Mouse (Mus musculus): ENCODE results near the gene Oxt.
"Not testable (repeated sequence)": the region's sequence is repeated elsewhere in the genome, so short reads cannot be mapped to it uniquely, and the experiment has no call there.

The Oxt gene

GRCm38 (mm10) chr2:130575873-130576272 lies at the start of gene Oxt:
Gene Oxt, plus strand, starts transcription at chr2:130576173.
- DNase-seq = no peak

DNA sequence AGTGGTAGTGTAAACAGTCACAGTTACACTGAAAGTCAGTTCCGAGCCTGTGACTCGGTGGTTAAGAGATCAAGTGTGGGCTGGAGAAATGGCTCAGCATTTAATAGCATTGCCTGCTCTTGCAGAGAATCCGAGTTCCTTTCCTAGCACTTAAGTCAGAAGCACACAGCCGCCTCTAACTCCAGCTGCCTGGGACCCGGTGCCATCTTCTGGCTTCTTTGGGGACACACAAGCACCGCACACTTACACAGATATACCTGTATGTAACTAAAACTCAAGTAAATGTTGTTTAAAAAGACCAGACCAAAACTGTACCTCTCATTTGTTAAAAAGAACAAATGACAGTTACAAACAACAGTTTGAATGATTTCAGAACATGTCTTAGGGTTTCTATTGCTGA lies 47.5 kb upstream of the Oxt start:
- no peak for DNase-seq

GRCm38 (mm10) chr2:130529290-130529689 lies 46.7 kb upstream of the Oxt start:
- no peak for DNase-seq

DNA sequence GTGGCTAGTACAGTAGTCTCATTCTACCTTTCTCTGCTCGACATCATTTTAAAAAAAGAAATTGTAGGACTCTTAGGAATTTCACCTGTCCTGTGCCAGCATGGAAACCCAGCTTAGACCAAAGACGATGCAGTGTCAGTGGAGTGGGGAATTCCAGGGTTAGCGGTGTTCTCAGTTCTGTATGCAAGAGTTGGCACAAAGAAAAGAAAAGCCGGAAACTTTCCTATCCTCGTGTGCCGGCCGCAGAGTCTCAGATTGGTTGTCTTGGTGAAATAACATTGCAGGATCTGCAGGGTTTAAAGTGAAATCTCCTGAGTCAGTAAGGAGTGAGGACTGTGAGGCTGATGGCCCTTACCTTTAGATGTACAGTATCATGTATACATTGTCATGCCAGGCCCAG lies 46.0 kb upstream of the Oxt start:
- DNase-seq = no peak

GRCm38 (mm10) chr2:130532201-130532600 lies 43.8 kb upstream of the Oxt start:
- DNase-seq = no peak

DNA sequence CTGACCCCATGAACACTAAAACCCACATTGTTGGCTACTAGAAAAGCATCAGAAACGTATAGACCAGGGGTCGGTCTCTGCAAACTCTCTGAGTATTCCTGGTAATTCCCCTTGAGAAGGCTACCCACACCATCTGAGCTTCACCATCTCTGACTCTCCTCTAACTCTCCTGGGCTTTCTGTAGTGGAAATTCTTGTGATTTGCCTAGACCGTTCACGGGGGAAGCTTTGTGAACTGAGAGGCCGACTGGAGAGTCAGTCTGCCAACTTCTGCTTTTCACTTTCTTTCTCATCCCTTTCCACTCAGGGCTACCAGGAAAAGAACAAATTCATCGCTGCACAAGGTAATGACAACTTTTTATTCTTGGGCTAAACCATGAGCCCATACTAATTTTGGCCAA lies 41.0 kb upstream of the Oxt start:
- no peak for DNase-seq

DNA sequence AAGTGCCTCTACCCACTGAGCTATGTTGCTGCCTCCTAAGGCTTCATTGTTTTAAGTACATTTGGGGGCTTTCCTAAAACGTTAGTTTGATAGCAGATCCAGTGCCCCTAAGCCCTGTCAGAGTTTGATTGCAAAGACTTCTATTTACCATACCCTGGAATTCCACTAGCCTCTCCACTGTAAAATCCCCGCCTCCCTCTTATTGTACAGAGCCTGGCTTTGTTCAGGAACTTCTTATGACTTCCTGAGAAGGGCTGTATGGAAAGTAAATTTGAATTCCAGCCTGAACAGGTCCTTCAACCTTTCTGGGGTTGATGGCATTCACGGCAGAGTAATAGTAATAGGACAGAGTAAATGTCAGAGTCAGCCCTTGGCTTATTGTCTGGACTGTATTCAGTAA lies 39.1 kb upstream of the Oxt start:
- no peak for DNase-seq

DNA sequence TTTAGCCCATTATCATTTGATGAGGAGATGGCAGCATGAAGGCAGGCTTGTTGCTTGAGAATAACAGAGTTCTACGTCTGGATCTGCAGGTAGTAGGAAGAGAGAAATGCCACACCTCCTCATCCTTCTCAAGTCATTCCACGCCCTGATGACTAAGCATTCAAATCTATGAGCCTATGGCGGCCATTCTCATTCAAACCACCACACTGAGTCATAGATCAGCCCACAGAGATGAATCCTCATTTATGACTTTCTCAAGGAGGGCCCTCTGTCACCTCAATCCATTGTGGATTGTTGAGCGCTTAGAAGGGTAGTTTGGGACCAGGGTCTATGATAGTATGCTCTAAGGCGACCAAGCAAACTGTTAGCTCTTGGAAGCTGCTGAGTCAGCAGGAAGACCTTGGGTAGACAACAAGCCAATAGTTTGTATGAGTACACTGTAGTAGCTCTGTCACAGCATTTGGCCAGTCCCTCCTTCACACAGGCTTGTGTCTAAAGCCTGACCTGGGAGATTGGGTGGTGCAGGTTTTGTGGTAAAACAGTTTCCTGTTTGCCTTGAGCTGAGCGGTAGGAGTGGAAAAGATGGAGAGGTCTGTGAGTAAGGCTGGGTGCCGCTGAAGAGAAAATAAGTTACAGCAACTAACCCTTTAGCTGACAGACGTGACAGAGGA lies 37.0 kb upstream of the Oxt start:
- DNase-seq = no peak

DNA sequence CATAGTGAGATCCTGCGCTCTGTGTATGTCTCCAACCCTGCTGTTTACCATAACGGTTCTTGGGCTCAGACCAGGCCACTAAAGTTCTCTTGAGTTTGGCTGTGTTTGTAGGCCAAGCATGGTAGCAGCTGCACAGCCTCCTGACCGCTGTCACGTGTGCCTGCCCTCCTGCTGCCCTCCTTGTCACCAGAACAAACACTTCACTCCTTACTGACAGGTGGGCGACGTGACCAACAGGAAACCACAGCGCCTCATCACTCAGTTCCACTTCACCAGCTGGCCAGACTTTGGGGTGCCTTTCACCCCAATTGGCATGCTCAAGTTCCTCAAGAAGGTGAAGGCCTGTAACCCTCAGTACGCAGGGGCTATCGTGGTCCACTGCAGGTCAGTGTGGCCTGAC lies 35.7 kb upstream of the Oxt start:
- DNase-seq = no peak

- DNase-seq = no peak
Observed at GRCm38 (mm10) chr2:130546957-130547356, 29.0 kb upstream of the Oxt start.

GRCm38 (mm10) chr2:130554841-130555240 lies 21.1 kb upstream of the Oxt start:
- DNase-seq = no peak

DNA sequence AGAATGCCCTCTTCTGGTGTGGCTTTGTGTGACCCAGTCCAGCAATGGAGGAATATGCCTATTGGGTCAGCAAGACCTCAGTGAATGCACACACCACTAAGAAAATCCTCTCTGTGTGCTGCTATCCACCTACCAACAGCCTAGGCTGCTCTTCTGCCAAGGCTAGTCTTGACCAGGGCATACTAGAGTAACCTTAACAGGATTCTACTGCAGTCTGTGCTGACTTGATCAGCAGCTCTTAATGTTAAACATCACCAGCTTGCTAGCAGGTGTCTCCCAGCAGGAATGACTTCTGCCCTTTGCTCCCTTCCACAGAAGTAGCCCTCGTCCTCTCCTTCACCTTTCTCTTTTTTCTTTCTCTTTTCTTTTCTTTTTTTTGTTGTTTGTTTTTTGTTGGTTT lies 19.7 kb upstream of the Oxt start:
- no peak for DNase-seq

DNA sequence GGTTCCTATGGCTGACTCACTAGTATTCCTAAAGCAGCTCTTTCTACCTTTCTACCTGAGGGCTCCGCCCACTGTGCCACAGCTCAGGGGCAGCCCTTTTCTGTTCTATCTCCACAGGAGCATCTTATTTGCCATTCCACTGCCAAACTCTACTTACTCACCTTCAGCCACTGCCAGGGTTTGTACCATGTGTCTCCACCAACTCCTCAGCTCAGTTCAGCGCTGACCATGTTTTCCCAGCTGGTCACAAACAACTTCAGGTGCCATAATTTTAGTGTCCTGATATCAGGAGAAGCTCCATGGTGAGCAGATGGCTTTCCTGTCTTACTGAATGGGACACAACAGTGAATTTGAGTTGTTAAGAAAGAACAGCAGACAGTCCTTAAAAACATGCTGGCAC lies 18.5 kb upstream of the Oxt start:
- no peak for DNase-seq

GRCm38 (mm10) chr2:130558015-130558414 lies 18.0 kb upstream of the Oxt start:
- no peak for DNase-seq

GRCm38 (mm10) chr2:130563212-130564055 lies 12.5 kb upstream of the Oxt start, which contains the start of gene Mrps26:
Gene Mrps26, plus strand, starts transcription at chr2:130563742.
- peak; percentile 96 for DNase-seq

DNA sequence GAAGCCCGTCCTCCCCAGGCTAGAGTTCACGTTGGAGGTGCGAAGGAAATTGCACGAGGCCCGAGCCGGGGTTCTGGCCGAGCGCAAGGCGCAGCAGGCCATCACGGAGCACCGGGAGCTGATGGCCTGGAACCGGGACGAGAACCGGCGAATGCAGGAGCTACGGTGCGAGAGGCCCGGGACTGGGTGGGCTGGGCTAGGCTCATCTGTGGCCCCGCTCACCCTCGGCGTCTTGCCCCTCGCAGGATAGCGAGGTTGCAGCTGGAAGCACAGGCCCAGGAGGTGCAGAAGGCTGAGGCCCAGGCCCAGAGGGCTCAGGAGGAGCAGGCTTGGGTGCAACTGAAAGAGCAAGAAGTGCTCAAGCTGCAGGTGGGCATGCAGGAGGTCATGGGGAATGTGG lies 11.9 kb upstream of the Oxt start:
- no peak for DNase-seq

DNA sequence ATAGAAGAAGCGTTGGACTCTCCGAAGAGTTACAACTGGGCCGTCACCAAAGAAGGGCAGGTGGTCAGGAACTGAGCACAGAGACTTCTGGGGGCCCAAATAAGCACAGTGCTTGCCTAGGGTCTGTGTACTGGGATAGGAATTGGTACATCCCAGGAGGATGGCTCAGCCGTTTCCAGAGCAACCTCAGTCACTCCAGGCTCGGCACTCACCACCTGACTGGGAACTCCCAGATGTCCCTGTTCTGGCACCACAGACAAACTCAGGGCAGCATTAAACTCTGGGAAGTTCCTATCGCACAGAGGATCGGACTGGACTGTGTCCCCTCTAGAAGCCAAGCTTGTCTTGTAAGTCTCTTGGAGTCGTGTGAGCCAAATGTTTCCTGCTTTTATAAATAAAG lies 11.0 kb upstream of the Oxt start:
- DNase-seq = no peak

DNA sequence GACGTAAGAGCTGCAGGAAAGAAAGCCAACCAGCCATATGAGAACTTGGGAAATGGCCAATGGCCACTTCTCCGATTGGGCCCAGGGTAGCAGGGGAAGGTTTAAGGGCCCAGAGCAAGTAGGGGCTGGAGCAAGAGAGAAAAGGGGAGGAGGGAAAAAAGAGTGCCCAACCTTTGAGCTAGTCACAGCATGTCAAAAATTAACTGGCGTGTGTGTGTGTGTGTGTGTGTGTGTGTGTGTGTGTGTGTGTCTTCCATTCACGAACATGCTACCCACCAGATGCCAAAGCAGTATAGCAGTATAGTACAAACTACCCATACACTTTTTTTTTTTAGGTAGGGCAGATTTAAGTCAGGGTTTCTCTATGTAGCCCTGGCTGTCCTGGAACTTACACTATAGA lies 7.1 kb upstream of the Oxt start:
- DNase-seq = no peak

DNA sequence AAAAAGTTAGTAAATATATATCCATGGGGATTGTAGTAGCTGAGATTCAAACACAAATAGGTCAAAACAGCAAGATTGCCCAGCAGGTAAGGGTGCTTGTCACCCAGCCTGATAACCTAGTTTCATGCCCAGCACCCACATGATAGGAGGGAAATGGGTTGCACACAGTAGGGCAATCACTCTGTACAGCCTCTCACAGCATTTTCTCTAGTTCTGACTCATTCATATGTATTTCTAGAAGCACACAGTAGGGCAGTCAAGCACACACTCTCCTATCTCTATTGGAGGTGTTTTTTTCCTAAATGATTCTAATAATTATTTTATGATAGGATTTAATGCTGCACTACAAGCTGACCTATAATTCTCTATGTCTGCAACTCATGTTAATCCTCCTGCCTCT lies 6.0 kb upstream of the Oxt start:
- DNase-seq = no peak

- no peak for DNase-seq
Observed at GRCm38 (mm10) chr2:130574960-130575359, 1.0 kb upstream of the Oxt start.

DNA sequence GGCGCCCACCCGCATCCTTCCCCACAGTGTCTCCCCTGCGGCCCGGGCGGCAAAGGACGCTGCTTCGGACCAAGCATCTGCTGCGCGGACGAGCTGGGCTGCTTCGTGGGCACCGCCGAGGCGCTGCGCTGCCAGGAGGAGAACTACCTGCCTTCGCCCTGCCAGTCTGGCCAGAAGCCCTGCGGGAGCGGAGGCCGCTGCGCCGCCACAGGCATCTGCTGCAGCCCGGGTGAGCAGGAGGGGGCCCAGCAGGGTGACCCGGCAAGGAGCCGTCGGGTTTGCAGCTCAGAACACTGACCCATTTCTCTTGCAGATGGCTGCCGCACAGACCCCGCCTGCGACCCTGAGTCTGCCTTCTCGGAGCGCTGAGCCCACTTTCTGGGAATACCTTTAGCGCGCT lies 591 bp downstream of the Oxt start:
- not testable (repeated sequence) for DNase-seq

- no peak for DNase-seq
Observed at GRCm38 (mm10) chr2:130577021-130577420, 1.0 kb downstream of the Oxt start.

- peak; percentile 47 for DNase-seq
Observed at GRCm38 (mm10) chr2:130577632-130578031, 1.7 kb downstream of the Oxt start.

GRCm38 (mm10) chr2:130578148-130578547 lies 2.2 kb downstream of the Oxt start:
- DNase-seq = peak; percentile 52

GRCm38 (mm10) chr2:130579791-130580190 lies 3.8 kb downstream of the Oxt start:
- no peak for DNase-seq

Data from embryo, embryonic 11 days (tissue).